Mouse (Mus musculus) fibroblast of lung, adult 2 months (primary cell): ENCODE results near the gene Mpp2.

ENCODE experiments used
- DNase-seq: peaks from one replicate; pipeline ENCODE4 v3.0.0-alpha.2; 2011; ENCODE audit warnings: low read depth

Gene Mpp2

GRCm38 (mm10) chr11:102035456-102035960, 52.8 kb downstream of the Mpp2 start:
- no peak for DNase-seq

- DNase-seq = no peak
Observed at GRCm38 (mm10) chr11:102034887-102035286, 53.4 kb downstream of the Mpp2 start.

- DNase-seq = no peak
Observed at GRCm38 (mm10) chr11:102033055-102033591, 55.2 kb downstream of the Mpp2 start.

- no peak for DNase-seq
Observed at GRCm38 (mm10) chr11:102031149-102031548, 57.2 kb downstream of the Mpp2 start.

- no peak for DNase-seq
Observed at GRCm38 (mm10) chr11:102029966-102030365, 58.3 kb downstream of the Mpp2 start.

- DNase-seq = no peak
Observed at GRCm38 (mm10) chr11:102029304-102029703, 59.0 kb downstream of the Mpp2 start.

GRCm38 (mm10) chr11:102028087-102028816, 60.1 kb downstream of the Mpp2 start, which contains the start of gene Mpp3:
Gene Mpp3, minus strand, starts transcription at chr11:102028461.
- no peak for DNase-seq

GRCm38 (mm10) chr11:102027361-102028017, 60.8 kb downstream of the Mpp2 start:
- DNase-seq = no peak

- DNase-seq = no peak
Observed at GRCm38 (mm10) chr11:102026694-102027360, 61.5 kb downstream of the Mpp2 start.

GRCm38 (mm10) chr11:102025991-102026660, 62.2 kb downstream of the Mpp2 start:
- no peak for DNase-seq

- no peak for DNase-seq
Observed at GRCm38 (mm10) chr11:102025354-102025753, 63.0 kb downstream of the Mpp2 start.

- no peak for DNase-seq
Observed at GRCm38 (mm10) chr11:102024875-102025274, 63.4 kb downstream of the Mpp2 start.

GRCm38 (mm10) chr11:102024084-102024758, 64.1 kb downstream of the Mpp2 start:
- no peak for DNase-seq

GRCm38 (mm10) chr11:102023406-102023805, 64.9 kb downstream of the Mpp2 start:
- no peak for DNase-seq

- no peak for DNase-seq
Observed at GRCm38 (mm10) chr11:102021196-102021595, 67.1 kb downstream of the Mpp2 start.

GRCm38 (mm10) chr11:102019736-102020135, 68.6 kb downstream of the Mpp2 start:
- DNase-seq = no peak

- DNase-seq = no peak
Observed at GRCm38 (mm10) chr11:102016136-102016535, 72.2 kb downstream of the Mpp2 start.

GRCm38 (mm10) chr11:102015472-102015871, 72.8 kb downstream of the Mpp2 start:
- DNase-seq = no peak

- DNase-seq = no peak
Observed at GRCm38 (mm10) chr11:102013201-102013600, 75.1 kb downstream of the Mpp2 start.

- no peak for DNase-seq
Observed at GRCm38 (mm10) chr11:102011510-102011909, 76.8 kb downstream of the Mpp2 start.

GRCm38 (mm10) chr11:102010140-102010539, 78.2 kb downstream of the Mpp2 start:
- no peak for DNase-seq
